Mouse (Mus musculus) intestine, embryonic 14.5 days (tissue): ENCODE results near the gene Olfr52. TPM values are rescaled to one million over a fixed set of nuclear protein-coding genes. Genes with fewer than 3 reads are reported as not detected.
"Not testable (repeated sequence)": the region's sequence is repeated elsewhere in the genome, so short reads cannot be mapped to it uniquely, and the experiment has no call there.

Source experiments
- ATAC-seq: fragments of 200-750 bp; cut with Nextera tagmentation; replicated peaks from 2 replicates; pipeline ENCODE4 v1.8.0; 2017; ENCODE audit warnings: low read depth, moderate number of reproducible peaks, moderate TSS enrichment, moderate library complexity; ENCODE audit not compliant: low FRiP score, low TSS enrichment
- DNase-seq: peaks from one replicate; pipeline ENCODE4 v3.0.0-alpha.2; 2018; ENCODE audit warnings: low spot score
- H3K27ac ChIP-seq: fragments of 300-500 bp; sonication (generic); 2 replicates; pipeline ENCODE4 v1.5.1; 2014; ENCODE audit warnings: low read depth, mild to moderate bottlenecking, control low read depth
- H3K27me3 ChIP-seq: fragments of 300-500 bp; sonication (generic); replicated peaks from 2 replicates; pipeline ENCODE4 v1.6.1; 2014; ENCODE audit warnings: low read length, control low read depth; ENCODE audit not compliant: control insufficient read depth, insufficient read depth
- H3K36me3 ChIP-seq: fragments of 300-500 bp; sonication (generic); 2 replicates; pipeline ENCODE4 v1.6.1; 2014; ENCODE audit warnings: low read length, control low read depth; ENCODE audit not compliant: control insufficient read depth, insufficient read depth
- H3K4me1 ChIP-seq: fragments of 300-500 bp; sonication (generic); replicated peaks from 2 replicates; pipeline ENCODE4 v1.6.1; 2014; ENCODE audit warnings: low read length, control low read depth, mixed read lengths; ENCODE audit not compliant: control insufficient read depth, insufficient read depth
- H3K4me2 ChIP-seq: fragments of 300-500 bp; sonication (generic); 2 replicates; pipeline ENCODE4 v1.6.1; 2014; ENCODE audit warnings: low read length
- H3K4me3 ChIP-seq: fragments of 300-500 bp; sonication (generic); 2 replicates; pipeline ENCODE4 v1.5.1; 2014; ENCODE audit warnings: low read depth, low read length, control low read depth, mixed read lengths
- H3K9ac ChIP-seq: fragments of 300-500 bp; sonication (generic); 2 replicates; pipeline ENCODE4 v1.6.1; 2014; ENCODE audit warnings: mild to moderate bottlenecking, low read length
- H3K9me3 ChIP-seq: fragments of 300-500 bp; sonication (generic); 2 replicates; pipeline ENCODE4 v1.6.1; 2016; ENCODE audit warnings: low read length, control low read depth; ENCODE audit not compliant: control insufficient read depth
- WGBS: fragments of 180-500 bp; shearing (Covaris S2); extraction: QIAGEN DNeasy Blood & Tissue Kit; methylation state at CpG from one replicate; pipeline ENCODE4 v1.1.7; 2014; 5-methylcytosine and 5-hydroxymethylcytosine counted together
- polyA plus RNA-seq: library from polyadenylated mRNA; unstranded; fragments of >200 nt; fragmentation: Nextera tagmentation; extraction: Ambion mirVana; gene quantifications from 2 replicates; pipeline ENCODE4 v1.2.1, GENCODE M21; 2014

Olfr52 gene
- not detected in 2 replicates for polyA plus RNA-seq

GRCm38 (mm10) chr2:86185583-86185982 is at the start of gene Olfr52:
Olfr52 (minus strand) TSS chr2:86185683.
- H3K9me3 ChIP-seq, result no peaks in the 10 kb centered on the region
- no peak within 1 kb of the TSS for H3K9ac ChIP-seq
- ATAC-seq, result no peak
- no peak within 1 kb of the TSS for H3K4me3 ChIP-seq
- DNase-seq, result no peak
- no peaks in the 10 kb centered on the region for H3K36me3 ChIP-seq
- H3K4me1 ChIP-seq, result no peaks in the 10 kb centered on the region
- H3K27ac ChIP-seq, result no peak within 1 kb of the TSS
- no peaks in the 10 kb centered on the region for H3K27me3 ChIP-seq
- no peak within 1 kb of the TSS for H3K4me2 ChIP-seq

DNA sequence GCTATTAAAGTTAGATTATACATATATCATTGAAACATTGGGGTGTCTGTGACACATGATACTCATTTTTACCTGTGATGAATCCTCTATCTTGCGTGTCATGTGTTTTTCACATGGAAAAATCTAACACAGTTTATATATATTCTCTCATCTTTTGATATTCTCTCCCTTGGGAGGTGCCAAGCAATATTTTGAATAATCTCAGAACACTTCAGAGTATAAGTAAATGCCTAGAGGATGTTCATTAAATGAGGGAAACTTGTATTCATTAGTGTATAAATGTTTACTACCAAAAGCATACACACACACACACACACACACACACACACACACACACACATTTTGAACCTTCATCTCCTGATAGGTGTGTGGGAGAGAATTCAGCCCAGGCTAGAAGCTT is 45.8 kb upstream of the Olfr52 start, which contains the start of gene Olfr1047:
Gene Olfr1047 (minus strand): TSS at position 101 of the 400 bp plus-strand sequence.
- H3K9ac ChIP-seq, result no peak within 1 kb of the TSS
- ATAC-seq (no peak), DNase-seq (no peak)
- 91% methylated on average over 1 of the region's 1 CpGs for WGBS
- H3K36me3 ChIP-seq, result no peaks in the 10 kb centered on the region
- no peak within 1 kb of the TSS for H3K4me2 ChIP-seq
- no peaks in the 10 kb centered on the region for H3K9me3 ChIP-seq
- H3K27me3 ChIP-seq, result no peaks in the 10 kb centered on the region
- H3K27ac ChIP-seq, result no peak within 1 kb of the TSS
- no peak within 1 kb of the TSS for H3K4me3 ChIP-seq
- H3K4me1 ChIP-seq, result no peaks in the 10 kb centered on the region

- H3K4me3 ChIP-seq, result no peak within 1 kb of the TSS
- ATAC-seq (no peak), DNase-seq (no peak)
- WGBS, result 70% methylated on average over 2 of the region's 2 CpGs
- no peak within 1 kb of the TSS for H3K27ac ChIP-seq
- no peaks in the 10 kb centered on the region for H3K9me3 ChIP-seq
- H3K4me1 ChIP-seq, result no peaks in the 10 kb centered on the region
- H3K27me3 ChIP-seq, result no peaks in the 10 kb centered on the region
- no peak within 1 kb of the TSS for H3K9ac ChIP-seq
- no peak within 1 kb of the TSS for H3K4me2 ChIP-seq
- H3K36me3 ChIP-seq, result no peaks in the 10 kb centered on the region
Observed at GRCm38 (mm10) chr2:86219214-86219613, 33.7 kb upstream of the Olfr52 start, which contains the start of gene Olfr1046. Olfr1046 (minus strand) TSS chr2:86219314.

- Histone ChIP-seq H3K27me3 (no peaks in the 10 kb centered on the region), H3K9ac (no peak within 1 kb of the TSS), H3K36me3 (no peaks in the 10 kb centered on the region), H3K9me3 (no peaks in the 10 kb centered on the region), H3K4me2 (no peak within 1 kb of the TSS), H3K4me1 (no peaks in the 10 kb centered on the region), H3K27ac (no peak within 1 kb of the TSS), H3K4me3 (no peak within 1 kb of the TSS)
- DNase-seq, result no peak
- ATAC-seq, result no peak
Observed at GRCm38 (mm10) chr2:86202909-86203308, 17.4 kb upstream of the Olfr52 start, which contains the start of gene Olfr1045. Olfr1045 (minus strand) TSS chr2:86203009.

DNA sequence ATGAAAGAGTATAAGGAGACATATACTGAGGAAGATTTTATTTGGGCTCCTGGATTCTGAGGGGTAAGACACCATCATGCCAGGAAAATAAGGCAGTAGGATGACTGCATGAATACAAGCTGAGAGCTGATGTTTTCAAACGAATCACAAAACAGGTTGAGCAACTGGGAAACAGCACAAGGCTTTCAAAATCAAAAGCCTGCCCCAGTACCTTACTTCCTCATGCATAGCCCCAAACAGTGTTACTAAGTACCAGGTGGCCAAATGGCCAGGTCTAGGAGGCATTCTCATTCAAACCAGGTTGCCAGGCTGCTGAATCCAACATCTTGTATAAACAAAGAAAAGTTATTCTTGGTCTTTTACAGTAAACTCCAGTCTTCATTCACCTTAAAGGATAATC is 10.4 kb upstream of the Olfr52 start:
- H3K27ac ChIP-seq, result no peak overlapping the region
- H3K4me3 ChIP-seq, result no peak overlapping the region
- no peak overlapping the region for H3K4me2 ChIP-seq
- WGBS, result 53% methylated on average over 1 of the region's 1 CpGs
- ATAC-seq (no peak), DNase-seq (no peak)
- H3K36me3 ChIP-seq, result no peaks in the 10 kb centered on the region
- no peaks in the 10 kb centered on the region for H3K27me3 ChIP-seq
- no peaks in the 10 kb centered on the region for H3K4me1 ChIP-seq
- no peak overlapping the region for H3K9ac ChIP-seq
- H3K9me3 ChIP-seq, result no peaks in the 10 kb centered on the region

DNA sequence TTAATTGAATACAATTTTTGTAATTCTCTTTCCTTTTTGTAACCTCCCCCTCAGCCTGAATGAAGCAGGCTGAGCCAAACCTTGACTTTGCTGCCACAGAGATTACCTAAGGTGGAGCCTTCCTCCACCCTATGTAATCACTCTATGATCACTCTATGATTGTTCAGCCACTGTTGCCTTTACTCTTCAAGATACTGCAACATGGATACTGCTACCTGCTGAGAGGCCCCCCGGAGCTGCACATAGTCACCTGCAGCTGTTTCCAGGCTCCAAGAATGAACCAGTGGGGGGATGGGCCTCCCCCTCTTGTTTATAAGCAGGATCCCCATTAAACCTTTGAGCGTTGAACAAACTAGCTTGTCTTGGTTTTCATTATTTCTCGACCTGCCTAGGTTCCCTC is 5.5 kb downstream of the Olfr52 start:
- Histone ChIP-seq H3K27ac (no peak overlapping the region), H3K27me3 (no peaks in the 10 kb centered on the region), H3K4me3 (no peak overlapping the region), H3K9me3 (no peaks in the 10 kb centered on the region), H3K9ac (no peak overlapping the region), H3K4me2 (no peak overlapping the region), H3K36me3 (no peaks in the 10 kb centered on the region), H3K4me1 (no peaks in the 10 kb centered on the region)
- DNase-seq, result no peak
- ATAC-seq, result no peak
- 84% methylated on average over 3 of the region's 3 CpGs for WGBS

DNA sequence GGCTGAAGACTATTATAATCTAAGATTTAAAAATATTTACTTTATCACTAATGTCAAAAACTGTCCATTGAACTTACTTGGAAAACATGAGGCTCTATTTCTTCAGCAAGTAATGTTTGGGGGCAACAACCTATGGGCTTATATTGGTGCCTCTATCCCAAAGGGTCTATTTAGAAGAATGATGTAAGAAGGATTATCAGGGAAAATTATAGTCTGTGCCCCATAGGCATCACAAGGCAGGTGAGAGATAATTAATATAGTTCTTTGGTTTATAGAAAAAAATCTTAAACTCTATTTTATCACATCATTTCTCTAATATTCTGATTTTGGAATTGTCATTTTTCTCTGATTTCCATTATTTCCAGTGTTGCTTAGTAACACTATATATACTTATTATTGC is 7.8 kb downstream of the Olfr52 start, which contains the start of gene Olfr1044:
Gene Olfr1044 (minus strand): TSS at position 101 of the 400 bp plus-strand sequence.
- ATAC-seq (no peak), DNase-seq (no peak)
- Histone ChIP-seq H3K36me3 (no peaks in the 10 kb centered on the region), H3K27ac (no peak within 1 kb of the TSS), H3K27me3 (no peaks in the 10 kb centered on the region), H3K9me3 (no peaks in the 10 kb centered on the region), H3K4me3 (no peak within 1 kb of the TSS), H3K4me2 (no peak within 1 kb of the TSS), H3K9ac (no peak within 1 kb of the TSS), H3K4me1 (no peaks in the 10 kb centered on the region)

- not testable (repeated sequence) for H3K27ac ChIP-seq, H3K9me3 ChIP-seq, H3K27me3 ChIP-seq, ATAC-seq, H3K9ac ChIP-seq, H3K4me3 ChIP-seq, H3K36me3 ChIP-seq, DNase-seq, H3K4me2 ChIP-seq, H3K4me1 ChIP-seq
- WGBS, result 73% methylated on average over 7 of the region's 7 CpGs
Observed at GRCm38 (mm10) chr2:86175422-86175821, 10.1 kb downstream of the Olfr52 start.

DNA sequence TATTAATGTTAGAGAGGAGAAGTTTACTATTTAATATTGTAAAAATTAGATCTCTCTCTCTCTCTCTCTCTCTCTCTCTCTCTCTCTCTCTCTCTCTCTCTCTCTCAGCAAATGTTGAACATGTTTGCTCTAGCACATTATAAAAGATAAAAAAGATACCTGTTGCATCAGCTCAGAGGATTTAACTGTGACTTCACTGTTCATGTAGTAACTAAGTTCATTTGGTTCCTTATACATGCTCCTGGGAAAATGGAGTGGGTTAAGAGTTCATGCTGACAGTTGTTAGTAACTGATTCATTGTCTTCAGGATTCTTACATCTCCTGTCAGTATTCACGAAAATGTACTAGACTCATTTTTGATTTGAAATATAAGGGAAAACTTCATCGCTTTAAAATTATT is 18.1 kb downstream of the Olfr52 start, which contains the start of gene Olfr1043:
Gene Olfr1043 (minus strand): TSS at position 101 of the 400 bp plus-strand sequence.
- H3K4me1 ChIP-seq, result no peaks in the 10 kb centered on the region
- no peak for ATAC-seq
- H3K4me3 ChIP-seq, result no peak within 1 kb of the TSS

More for the DNA sequence above, 18.1 kb downstream of the Olfr52 start, which contains the start of gene Olfr1043:
- no peaks in the 10 kb centered on the region for H3K27me3 ChIP-seq
- no peak within 1 kb of the TSS for H3K27ac ChIP-seq
- H3K36me3 ChIP-seq, result no peaks in the 10 kb centered on the region
- WGBS, result 87% methylated on average over 2 of the region's 2 CpGs
- no peak within 1 kb of the TSS for H3K4me2 ChIP-seq
- no peak for DNase-seq
- no peak within 1 kb of the TSS for H3K9ac ChIP-seq
- H3K9me3 ChIP-seq, result no peaks in the 10 kb centered on the region
